Mouse (Mus musculus) natural killer cell, adult 2 months (primary cell): ENCODE measurements around the gene P2ry14.
"Not testable (repeated sequence)": the region's sequence is repeated elsewhere in the genome, so short reads cannot be mapped to it uniquely, and the experiment has no call there.

Source experiments
- DNase-seq, 2 experiments: peaks; one replicate each; pipeline ENCODE4 v3.0.0; 2022; ENCODE audit warnings: low spot score in 2 of 2

The P2ry14 gene

GRCm38 (mm10) chr3:59107439-59107838 lies 46.0 kb downstream of the P2ry14 start:
- DNase-seq: no peak

GRCm38 (mm10) chr3:59104462-59104861 lies 49.0 kb downstream of the P2ry14 start:
- DNase-seq: no peak

GRCm38 (mm10) chr3:59102146-59102545 lies 51.3 kb downstream of the P2ry14 start:
- DNase-seq: peak; percentile 25 to 35

- peak; percentile 65 to 66 for DNase-seq
Measured at GRCm38 (mm10) chr3:59101218-59101986, 52.0 kb downstream of the P2ry14 start, which contains the start of gene Gpr171. Gene Gpr171 (minus strand): TSS chr3:59101821.

GRCm38 (mm10) chr3:59098540-59098939 lies 54.9 kb downstream of the P2ry14 start:
- peak in 1 of 2 experiments; percentile 8 for DNase-seq

GRCm38 (mm10) chr3:59097421-59097820 lies 56.0 kb downstream of the P2ry14 start:
- DNase-seq: no peak

GRCm38 (mm10) chr3:59092702-59093101 lies 60.7 kb downstream of the P2ry14 start:
- no peak for DNase-seq

- peak; percentile 68 to 74 for DNase-seq
Measured at GRCm38 (mm10) chr3:59080919-59081318, 72.5 kb downstream of the P2ry14 start.

GRCm38 (mm10) chr3:59080293-59080916 lies 73.0 kb downstream of the P2ry14 start:
- no peak for DNase-seq

- peak; percentile 66 to 73 for DNase-seq
Measured at GRCm38 (mm10) chr3:59079327-59079726, 74.1 kb downstream of the P2ry14 start.

- no peak for DNase-seq
Measured at GRCm38 (mm10) chr3:59078585-59078984, 74.8 kb downstream of the P2ry14 start.

- DNase-seq: peak in 1 of 2 experiments; percentile 23
Measured at GRCm38 (mm10) chr3:59077278-59077677, 76.1 kb downstream of the P2ry14 start.

- not testable (repeated sequence) for DNase-seq
Measured at GRCm38 (mm10) chr3:59069071-59069470, 84.3 kb downstream of the P2ry14 start.

GRCm38 (mm10) chr3:59066558-59067294 lies 86.7 kb downstream of the P2ry14 start:
- no peak for DNase-seq

- no peak for DNase-seq
Measured at GRCm38 (mm10) chr3:59065937-59066336, 87.5 kb downstream of the P2ry14 start.
